Mouse (Mus musculus) limb, embryonic 14.5 days (tissue): ENCODE data around the gene Sln. TPM values are rescaled to one million over a fixed set of nuclear protein-coding genes. Genes with fewer than 3 reads are reported as not detected.

ENCODE experiments used
- ATAC-seq: fragments of 200-750 bp; cut with Nextera tagmentation; 2 replicates; pipeline ENCODE4 v1.8.0; 2017; ENCODE audit warnings: low read depth, moderate number of reproducible peaks, moderate TSS enrichment; ENCODE audit not compliant: low FRiP score
- DNase-seq: peaks from one replicate; pipeline ENCODE4 v3.0.0-alpha.2; 2015; ENCODE audit warnings: low spot score
- H3K27ac ChIP-seq: fragments of 300-500 bp; sonication (generic); replicated peaks from 2 replicates; pipeline ENCODE4 v1.5.1; 2014; ENCODE audit warnings: low read depth, mild to moderate bottlenecking, low read length, moderate library complexity, mixed read lengths
- H3K27me3 ChIP-seq: fragments of 300-500 bp; sonication (generic); 2 replicates; pipeline ENCODE4 v1.6.1; 2014; ENCODE audit warnings: low read length, mixed read lengths; ENCODE audit not compliant: control insufficient read depth, insufficient read depth
- H3K36me3 ChIP-seq: fragments of 300-500 bp; sonication (generic); 2 replicates; pipeline ENCODE4 v1.6.1; 2014; ENCODE audit warnings: mild to moderate bottlenecking, low read length, moderate library complexity, mixed read lengths; ENCODE audit not compliant: control insufficient read depth, insufficient read depth
- H3K4me1 ChIP-seq: fragments of 300-500 bp; sonication (generic); 2 replicates; pipeline ENCODE4 v1.6.1; 2014; ENCODE audit warnings: antibody characterized with exemption, low read length, mixed read lengths; ENCODE audit not compliant: control insufficient read depth, insufficient read depth
- H3K4me2 ChIP-seq: fragments of 300-500 bp; sonication (generic); replicated peaks from 2 replicates; pipeline ENCODE4 v1.6.1; 2014; ENCODE audit warnings: low read depth, mild to moderate bottlenecking, low read length, moderate library complexity; ENCODE audit not compliant: severe bottlenecking
- H3K4me3 ChIP-seq: fragments of 300-500 bp; sonication (generic); replicated peaks from 2 replicates; pipeline ENCODE4 v1.5.1; 2014; ENCODE audit warnings: low read length
- H3K9ac ChIP-seq: fragments of 300-500 bp; sonication (generic); 2 replicates; pipeline ENCODE4 v1.6.1; 2014; ENCODE audit warnings: mild to moderate bottlenecking, low read depth, low read length, moderate library complexity; ENCODE audit not compliant: severe bottlenecking
- H3K9me3 ChIP-seq: fragments of 300-500 bp; sonication (generic); 2 replicates; pipeline ENCODE4 v1.6.1; 2016; ENCODE audit warnings: low read length; ENCODE audit not compliant: control insufficient read depth
- POLR2A ChIP-seq: fragments of 200-500 bp; IDR thresholded peaks from 2 replicates; pipeline ENCODE4 v1.8.0; 2012; ENCODE audit warnings: inconsistent platforms, mild to moderate bottlenecking, moderate library complexity, borderline replicate concordance; ENCODE audit not compliant: insufficient read depth, insufficient read length; ENCODE audit errors: extremely low read depth
- WGBS: fragments of 180-500 bp; shearing (Covaris S2); extraction: QIAGEN DNeasy Blood & Tissue Kit; methylation state at CpG from one replicate; pipeline ENCODE4 v1.1.7; 2014; 5-methylcytosine and 5-hydroxymethylcytosine counted together
- polyA plus RNA-seq, 2 experiments: library from polyadenylated mRNA; depleted of rRNA in 1 of 2; stranded (reverse) in 1 of 2; unstranded in 1 of 2; fragments of >200 nt; fragmentation: Nextera tagmentation in 1 of 2; extraction: Ambion mirVana in 1 of 2; gene quantifications; 2 replicates each; pipeline versions ENCODE4 v1.2.1 to v1.2.3; 2012 to 2014

The Sln gene
- polyA plus RNA-seq, 2 experiments: 33.4 to 100 TPM

GRCm38 (mm10) chr9:53903215-53903842, 53.4 kb downstream of the Sln start:
- no peaks in the 10 kb centered on the region for H3K9me3 ChIP-seq
- no peaks in the 10 kb centered on the region for H3K27me3 ChIP-seq
- no peaks in the 10 kb centered on the region for H3K36me3 ChIP-seq
- no peak for TF ChIP-seq POLR2A
- no peak overlapping the region for H3K4me2 ChIP-seq
- ATAC-seq: no peak
- H3K9ac ChIP-seq: no peak overlapping the region
- 90% methylated on average over 7 of the region's 7 CpGs for WGBS
- H3K4me3 ChIP-seq: no peak overlapping the region
- H3K27ac ChIP-seq: no peak overlapping the region
- H3K4me1 ChIP-seq: no peaks in the 10 kb centered on the region
- DNase-seq: no peak

Other genes with a start within 250 kb of the Sln start
- gene Acat1, start 239.8 kb upstream of the Sln start, polyA plus RNA-seq (2012; rRNA removed): 70.7 and 105 TPM in 2 replicates
- 154 and 166 TPM in 2 replicates for gene Acat1, start 239.8 kb upstream of the Sln start, polyA plus RNA-seq (2014; fragmentation: Nextera tagmentation; extraction: Ambion mirVana)
- 12.0 and 13.4 TPM in 2 replicates for gene Cul5, start 180.2 kb upstream of the Sln start, polyA plus RNA-seq (2012; rRNA removed)
- 42.4 and 45.5 TPM in 2 replicates for gene Cul5, start 180.2 kb upstream of the Sln start, polyA plus RNA-seq (2014; fragmentation: Nextera tagmentation; extraction: Ambion mirVana)
- gene Rab39, start 143.9 kb upstream of the Sln start, polyA plus RNA-seq (2012; rRNA removed): 0.20 and 0.25 TPM in 2 replicates
- 0.28 and 0.81 TPM in 2 replicates for gene Rab39, start 143.9 kb upstream of the Sln start, polyA plus RNA-seq (2014; fragmentation: Nextera tagmentation; extraction: Ambion mirVana)
- 3.5 and 4.1 TPM in 2 replicates for gene Slc35f2, start 78.6 kb upstream of the Sln start, polyA plus RNA-seq (2012; rRNA removed)
- gene Slc35f2, start 78.6 kb upstream of the Sln start, polyA plus RNA-seq (2014; fragmentation: Nextera tagmentation; extraction: Ambion mirVana): 4.1 and 4.5 TPM in 2 replicates
- gene Elmod1, start 125.1 kb downstream of the Sln start, polyA plus RNA-seq (2012; rRNA removed): 0.82 and 1.4 TPM in 2 replicates
- 0.62 and 0.77 TPM in 2 replicates for gene Elmod1, start 125.1 kb downstream of the Sln start, polyA plus RNA-seq (2014; fragmentation: Nextera tagmentation; extraction: Ambion mirVana)
- 1.3 and 1.7 TPM in 2 replicates for gene Tnfaip8l3, start 218.2 kb downstream of the Sln start, polyA plus RNA-seq (2012; rRNA removed)
- gene Tnfaip8l3, start 218.2 kb downstream of the Sln start, polyA plus RNA-seq (2014; fragmentation: Nextera tagmentation; extraction: Ambion mirVana): 1.8 and 2.3 TPM in 2 replicates